Mouse (Mus musculus): ENCODE results near the gene Ifi213.

- TF ChIP-seq TAL1 (IDR thresholded peaks at IDR 0.05; ENCODE audit: low read length), result no peak
- TF ChIP-seq GATA1 (IDR thresholded peaks at IDR 0.05; ENCODE audit: low read length), result no peak
Observed at GRCm38 (mm10) chr1:173579921-173580585, 19.0 kb downstream of the Ifi213 start.

Measured in erythroblast, embryonic 14.5 days (primary cell).